Mouse (Mus musculus): ENCODE data around the gene Ltk.

DNA sequence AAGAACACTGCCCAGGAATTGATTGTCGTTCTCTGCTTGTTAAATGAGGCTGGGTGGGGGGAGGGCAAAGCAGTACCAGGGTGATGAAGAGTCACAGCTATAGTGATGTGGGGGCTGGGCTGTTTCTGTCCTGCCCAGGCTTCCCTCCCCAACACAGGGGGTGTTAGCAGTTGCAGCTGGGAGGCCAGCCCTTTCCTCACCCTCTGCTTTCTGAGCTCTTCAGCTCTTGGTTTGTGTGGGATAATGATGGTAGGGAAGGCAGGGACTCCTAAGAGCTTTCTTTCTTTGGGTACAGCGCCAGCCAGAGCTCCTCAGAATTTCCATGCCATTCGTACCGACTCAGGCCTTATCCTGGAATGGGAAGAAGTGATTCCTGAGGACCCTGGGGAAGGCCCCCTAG, 48.2 kb upstream of the Ltk start:
- TF ChIP-seq CTCF (IDR thresholded peaks at IDR 0.05; ENCODE audit: low read depth, low read length) (no peak), POLR2A (IDR thresholded peaks at IDR 0.05; ENCODE audit: extremely low read depth, insufficient read depth, low read length) (no peak)

Measured in liver, adult 2 months (tissue).